Mouse (Mus musculus) liver, adult 2 months (tissue): ENCODE results near the gene Muc20. TPM values are rescaled to one million over a fixed set of nuclear protein-coding genes. Genes with fewer than 3 reads are reported as not detected.

Experiments
- DNase-seq: peaks from one replicate; pipeline ENCODE4 v3.0.0-alpha.2; 2011; ENCODE audit warnings: low read depth, low spot score; ENCODE audit errors: extremely low read depth
- H3K27ac ChIP-seq: fragments of 200-500 bp; replicated peaks from 2 replicates; pipeline ENCODE4 v1.5.1; 2012; ENCODE audit warnings: low read depth, mild to moderate bottlenecking, control low read depth, inconsistent platforms, low read length; ENCODE audit not compliant: insufficient read depth
- H3K27me3 ChIP-seq: fragments of 200-500 bp; 2 replicates; pipeline ENCODE4 v1.6.1; 2012; ENCODE audit warnings: mild to moderate bottlenecking, moderate library complexity, low read length, inconsistent platforms; ENCODE audit not compliant: control insufficient read depth, insufficient read depth
- H3K36me3 ChIP-seq: fragments of 200-500 bp; 2 replicates; pipeline ENCODE4 v1.6.1; 2012; ENCODE audit warnings: low read length, inconsistent platforms; ENCODE audit not compliant: control insufficient read depth, insufficient read depth
- H3K4me1 ChIP-seq: fragments of 200-500 bp; 2 replicates; pipeline ENCODE4 v1.6.1; 2011; ENCODE audit warnings: low read length; ENCODE audit not compliant: control insufficient read depth, insufficient read depth
- H3K4me3 ChIP-seq: fragments of 200-500 bp; 2 replicates; pipeline ENCODE4 v1.5.1; 2011; ENCODE audit warnings: low read depth, mild to moderate bottlenecking, control low read depth, low read length, moderate library complexity; ENCODE audit not compliant: insufficient read depth
- H3K79me2 ChIP-seq: fragments of 200-500 bp; 2 replicates; pipeline ENCODE4 v1.6.1; 2012; ENCODE audit warnings: inconsistent platforms, mild to moderate bottlenecking, low read length, moderate library complexity; ENCODE audit not compliant: control insufficient read depth, insufficient read depth
- H3K9ac ChIP-seq: fragments of 200-500 bp; 2 replicates; pipeline ENCODE4 v1.6.1; 2012; ENCODE audit warnings: low read depth, mild to moderate bottlenecking, control low read depth, inconsistent platforms, low read length
- CTCF ChIP-seq: fragments of 200-500 bp; IDR thresholded peaks from 2 replicates; pipeline ENCODE4 v1.5.1; 2011; ENCODE audit warnings: low read depth, low read length, control low read depth
- POLR2A ChIP-seq: fragments of 200-500 bp; IDR thresholded peaks from 2 replicates; pipeline ENCODE4 v1.6.1; 2011; ENCODE audit warnings: low read length, control low read depth; ENCODE audit not compliant: insufficient read depth; ENCODE audit errors: extremely low read depth
- WGBS: fragments of 180-500 bp; shearing (Covaris S2); methylation state at CpG from one replicate; pipeline ENCODE4 v1.1.7; 2018; 5-methylcytosine and 5-hydroxymethylcytosine counted together
- polyA plus RNA-seq: library from polyadenylated mRNA; depleted of rRNA; stranded (reverse); fragments of >200 nt; gene quantifications from 2 replicates; pipeline ENCODE4 v1.2.3, GENCODE M21; 2012
- total RNA-seq: library from RNA; depleted of rRNA; stranded (reverse); fragments of >200 nt; gene quantifications from 2 replicates; pipeline ENCODE4 v1.2.3, GENCODE M21; 2014

The Muc20 gene
- total and polyA plus RNA-seq, 2 experiments = not detected

- no peak overlapping the region for H3K9ac ChIP-seq
- TF ChIP-seq CTCF (no peak), POLR2A (no peak)
- WGBS = 94% methylated on average over 5 of the region's 5 CpGs
- no peak overlapping the region for H3K4me3 ChIP-seq
- H3K4me1 ChIP-seq = no peaks in the 10 kb centered on the region
- DNase-seq = no peak
- no peaks in the 10 kb centered on the region for H3K27me3 ChIP-seq
- H3K79me2 ChIP-seq = no peaks in the 10 kb centered on the region
- H3K27ac ChIP-seq = no peak overlapping the region
- H3K36me3 ChIP-seq = no peaks in the 10 kb centered on the region
These were observed 7.2 kb downstream of the Muc20 start for GRCm38 (mm10) chr16:32790056-32790455.

DNA sequence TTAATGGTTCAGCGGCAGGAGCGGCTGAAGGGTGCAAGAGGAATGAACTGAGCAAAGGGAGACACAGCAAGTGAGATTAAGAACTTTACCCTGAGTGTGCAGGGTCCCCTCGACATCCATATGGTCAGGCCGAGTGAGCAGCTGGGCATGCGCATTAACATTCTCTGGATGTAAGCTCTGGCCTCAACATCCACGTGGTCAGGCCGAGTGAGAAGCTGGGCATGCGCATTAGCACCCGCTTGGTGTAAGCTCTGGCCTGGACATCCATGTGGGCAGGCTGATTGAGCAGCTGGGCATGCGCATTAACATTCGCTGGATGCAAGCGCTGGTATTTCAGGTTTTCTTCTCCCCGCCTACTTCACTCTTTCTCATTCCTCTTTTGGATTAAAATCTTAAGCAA lies 12.4 kb downstream of the Muc20 start:
- no peaks in the 10 kb centered on the region for H3K27me3 ChIP-seq
- DNase-seq = no peak
- no peak overlapping the region for H3K9ac ChIP-seq
- H3K4me3 ChIP-seq = no peak overlapping the region
- no peaks in the 10 kb centered on the region for H3K36me3 ChIP-seq
- 94% methylated on average over 13 of the region's 13 CpGs for WGBS
- no peaks in the 10 kb centered on the region for H3K4me1 ChIP-seq
- no peak overlapping the region for H3K27ac ChIP-seq
- no peaks in the 10 kb centered on the region for H3K79me2 ChIP-seq
- TF ChIP-seq POLR2A (no peak), CTCF (no peak)

- no peak for TF ChIP-seq CTCF
- H3K27ac ChIP-seq = no peak overlapping the region
- H3K79me2 ChIP-seq = no peaks in the 10 kb centered on the region
- H3K9ac ChIP-seq = no peak overlapping the region
- 52% methylated on average over 5 of the region's 5 CpGs for WGBS
- H3K27me3 ChIP-seq = no peaks in the 10 kb centered on the region
- no peaks in the 10 kb centered on the region for H3K36me3 ChIP-seq
- no peaks in the 10 kb centered on the region for H3K4me1 ChIP-seq
- no peak overlapping the region for H3K4me3 ChIP-seq
- DNase-seq = peak; percentile 13
These were observed 13.7 kb downstream of the Muc20 start for GRCm38 (mm10) chr16:32783324-32784062.

DNA sequence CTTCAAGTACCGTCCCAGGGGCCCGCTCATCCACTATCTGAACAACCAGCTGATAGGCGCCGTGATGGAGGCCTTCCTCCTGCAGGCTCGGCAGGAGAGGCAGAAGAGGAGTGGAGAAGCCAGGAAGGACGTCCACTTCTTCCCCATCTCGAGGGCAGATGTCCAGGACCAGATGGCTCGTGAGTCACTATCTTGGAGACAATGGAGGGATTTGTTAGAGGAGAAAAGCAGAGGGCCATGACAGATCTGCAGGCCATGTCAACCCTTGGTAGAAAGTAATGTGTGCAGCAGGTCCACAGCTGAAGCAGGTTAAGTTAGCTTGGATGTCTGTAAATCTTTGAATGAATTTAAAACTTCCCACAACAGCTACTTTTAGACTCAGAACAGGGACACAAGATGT lies 18.3 kb downstream of the Muc20 start:
- Histone ChIP-seq H3K4me3 (no peak overlapping the region), H3K4me1 (no peaks in the 10 kb centered on the region), H3K9ac (no peak overlapping the region), H3K36me3 (no peaks in the 10 kb centered on the region), H3K27ac (no peak overlapping the region), H3K27me3 (no peaks in the 10 kb centered on the region), H3K79me2 (no peaks in the 10 kb centered on the region)
- no peak for DNase-seq
- TF ChIP-seq POLR2A = no peak
- no peak for TF ChIP-seq CTCF
- WGBS = 72% methylated on average over 8 of the region's 8 CpGs

DNA sequence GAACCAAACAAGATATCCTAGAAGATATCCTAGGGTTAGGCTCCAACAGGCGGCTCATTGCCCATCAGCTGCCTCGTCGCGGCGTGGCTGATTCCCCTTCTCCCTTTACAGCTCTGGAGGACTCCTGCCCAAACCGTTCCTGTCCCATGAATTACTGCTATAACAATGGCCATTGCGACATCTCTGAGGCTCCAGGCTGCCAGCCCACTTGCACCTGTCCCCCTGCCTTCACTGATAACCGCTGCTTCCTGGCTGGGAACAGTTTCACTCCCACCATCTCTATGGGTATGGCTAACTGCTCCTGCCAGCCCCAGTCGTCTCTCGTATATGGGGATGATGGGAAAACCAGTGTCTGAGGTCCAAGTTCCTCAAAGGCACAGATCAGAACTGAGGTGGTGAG lies 20.6 kb downstream of the Muc20 start:
- 80% methylated on average over 10 of the region's 10 CpGs for WGBS
- no peak overlapping the region for H3K9ac ChIP-seq
- no peak for DNase-seq

DNA sequence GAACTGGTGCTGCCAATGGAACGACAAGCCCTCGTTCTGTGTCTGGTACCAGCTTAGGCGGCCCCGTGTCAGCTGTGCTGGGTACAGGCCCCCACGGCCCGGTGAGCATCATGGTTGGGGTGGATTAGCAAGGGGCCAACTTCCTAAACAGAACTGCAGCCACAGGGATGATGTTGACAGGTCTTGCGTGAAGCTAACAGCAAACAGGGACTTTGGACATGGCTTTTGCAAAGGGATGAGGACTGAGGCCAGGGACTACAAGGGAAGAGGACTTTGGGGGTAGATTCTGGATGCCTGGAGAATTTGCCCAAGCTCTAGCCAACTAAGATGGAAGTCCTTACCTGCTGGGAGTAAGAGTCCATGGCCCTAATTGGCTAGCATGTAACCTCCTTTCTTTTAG lies 30.3 kb downstream of the Muc20 start:
- WGBS = 43% methylated on average over 7 of the region's 7 CpGs
- Histone ChIP-seq H3K4me3 (no peak overlapping the region), H3K79me2 (no peaks in the 10 kb centered on the region), H3K9ac (no peak overlapping the region), H3K4me1 (0 out of 2 replicates have a peak, but pooled peaks cover 4% of the 10 kb centered on the region), H3K27me3 (no peaks in the 10 kb centered on the region), H3K27ac (no peak overlapping the region), H3K36me3 (no peaks in the 10 kb centered on the region)
- peak; percentile 53 for DNase-seq
- TF ChIP-seq CTCF (no peak), POLR2A (no peak)

More for the DNA sequence above, 20.6 kb downstream of the Muc20 start:
- TF ChIP-seq POLR2A (no peak), CTCF (no peak)
- Histone ChIP-seq H3K79me2 (no peaks in the 10 kb centered on the region), H3K4me3 (no peak overlapping the region), H3K36me3 (no peaks in the 10 kb centered on the region), H3K27ac (no peak overlapping the region), H3K27me3 (no peaks in the 10 kb centered on the region), H3K4me1 (no peaks in the 10 kb centered on the region)
